Mouse (Mus musculus) C2C12 (cell line): ENCODE measurements at regions not wholly inside any gene's neighbourhood (a gene's known extent, or its start where the extent isn't known, plus 50 kb on each side); places are given as distances from the start of the nearest gene placed in this dataset.

Experiments
- CTCF ChIP-seq: IDR thresholded peaks from one replicate; pipeline ENCODE4 v1.5.1; 2011; ENCODE audit not compliant: control insufficient read depth, insufficient read depth, insufficient read length
- MAX ChIP-seq: IDR thresholded peaks from one replicate; pipeline ENCODE4 v1.6.1; 2011; ENCODE audit warnings: mild to moderate bottlenecking, control low read depth

DNA sequence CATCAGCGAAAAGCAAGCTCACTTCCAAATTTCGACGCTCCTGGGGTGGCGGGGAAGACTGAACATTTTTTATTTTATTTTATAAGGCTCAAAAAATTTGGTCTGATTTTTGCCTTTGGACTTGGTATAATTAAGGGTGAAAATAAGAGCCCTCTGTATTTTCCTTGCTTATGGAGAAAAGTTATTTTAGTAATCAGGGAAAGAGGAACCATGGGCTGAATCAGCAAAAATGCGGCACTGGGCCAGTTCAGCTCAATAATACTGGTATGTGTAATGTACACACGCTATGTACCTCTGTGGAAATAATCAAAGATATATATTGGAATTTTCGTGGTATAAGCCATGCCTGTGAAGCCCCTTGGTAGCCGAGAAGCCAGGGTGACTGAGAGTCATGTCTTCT lies 113.7 kb upstream of the Six2 start:
- TF ChIP-seq MAX = no peak
- TF ChIP-seq CTCF = no peak
